Mouse (Mus musculus) thymus, postnatal 14 days (tissue): ENCODE results near the gene Ttc24.

ENCODE experiments used
- DNase-seq: peaks from one replicate; pipeline ENCODE4 v3.0.0; 2021

The Ttc24 gene

GRCm38 (mm10) chr3:88077441-88077840 is 663 bp downstream of the Ttc24 start:
- DNase-seq, result no peak

GRCm38 (mm10) chr3:88074766-88075165 is 3.3 kb downstream of the Ttc24 start:
- no peak for DNase-seq

- DNase-seq, result no peak
Observed at GRCm38 (mm10) chr3:88074351-88074750, 3.8 kb downstream of the Ttc24 start.

- no peak for DNase-seq
Observed at GRCm38 (mm10) chr3:88073631-88074030, 4.5 kb downstream of the Ttc24 start.

- peak; percentile 84 for DNase-seq
Observed at GRCm38 (mm10) chr3:88071783-88072182, 6.3 kb downstream of the Ttc24 start.

- no peak for DNase-seq
Observed at GRCm38 (mm10) chr3:88068386-88068785, 9.7 kb downstream of the Ttc24 start.

- peak; percentile 87 for DNase-seq
Observed at GRCm38 (mm10) chr3:88057902-88058696, 20.0 kb downstream of the Ttc24 start, which contains the start of gene Naxe. Gene Naxe (minus strand): TSS chr3:88058495.

- no peak for DNase-seq
Observed at GRCm38 (mm10) chr3:88057030-88057429, 21.1 kb downstream of the Ttc24 start.

- no peak for DNase-seq
Observed at GRCm38 (mm10) chr3:88049532-88049931, 28.6 kb downstream of the Ttc24 start.

- peak; percentile 90 for DNase-seq
Observed at GRCm38 (mm10) chr3:88042661-88043421, 35.3 kb downstream of the Ttc24 start, which contains the start of gene Gpatch4. Gene Gpatch4 (plus strand): TSS chr3:88043108.

GRCm38 (mm10) chr3:88035561-88036293 is 42.4 kb downstream of the Ttc24 start:
- no peak for DNase-seq

- DNase-seq, result no peak
Observed at GRCm38 (mm10) chr3:88033506-88033905, 44.6 kb downstream of the Ttc24 start.

- DNase-seq, result no peak
Observed at GRCm38 (mm10) chr3:88030608-88031395, 47.3 kb downstream of the Ttc24 start.

- DNase-seq, result peak; percentile 15
Observed at GRCm38 (mm10) chr3:88027434-88028186, 50.5 kb downstream of the Ttc24 start, which contains the start of gene Hapln2. Gene Hapln2 (minus strand): TSS chr3:88027583.

- DNase-seq, result no peak
Observed at GRCm38 (mm10) chr3:88026823-88027222, 51.3 kb downstream of the Ttc24 start.

- DNase-seq, result no peak
Observed at GRCm38 (mm10) chr3:88023192-88024074, 54.7 kb downstream of the Ttc24 start.

- peak; percentile 77 for DNase-seq
Observed at GRCm38 (mm10) chr3:88022322-88023191, 55.5 kb downstream of the Ttc24 start.
